ENCODE assay signal across 9 mouse cellular contexts in genomic region chr9:69125787-69126161, GRCm38 (mm10).
DNase-seq lines count a peak whose midpoint lies in the region; ATAC-seq and TF ChIP-seq lines count a peak whose summit lies in the region.
"Had no signal": no experiment of that assay in that cellular context is flagged by ENCODE, and none has a peak within 500 bp of the region (broad histone marks: within the 10 kb centered on the region; RNA-seq: fewer than 3 reads in every experiment).

No protein-coding gene starts in this region.

- DNase-seq in cerebellum, adult 8-10 months, result peak; percentile 46
- DNase-seq in cerebellum, adult 11-12 months, result no peak
- DNase-seq in lung, adult 18-20 months, result no peak
- no peak for DNase-seq in hindbrain, postnatal 0 days (ENCODE audit: low spot score)
- no peak for DNase-seq in embryo, embryonic 10 days (ENCODE audit: low spot score)
- no peak for DNase-seq in urinary bladder, adult 2 months (ENCODE audit: low spot score)

- H3K79me2 ChIP-seq in myocyte (ENCODE audit: control insufficient read depth, insufficient read depth), result no peaks in the 10 kb centered on the region

- H3K4me2 ChIP-seq in lung, embryonic 15.5 days, result peak overlapping the region; percentile 65
- peak overlapping the region; percentile 55 for H3K4me2 ChIP-seq in hindbrain, postnatal 0 days (ENCODE audit: low read depth, low read length)
- H3K4me2 ChIP-seq in myocyte (ENCODE audit: low read depth), result peak overlapping the region; percentile 56

- no peaks in the 10 kb centered on the region for H3K36me3 ChIP-seq in lung, embryonic 15.5 days
- H3K36me3 ChIP-seq in hindbrain, postnatal 0 days (ENCODE audit: insufficient read depth, low read length), result no peaks in the 10 kb centered on the region
- no peaks in the 10 kb centered on the region for H3K36me3 ChIP-seq in myocyte (ENCODE audit: control insufficient read depth, insufficient read depth)

- TF ChIP-seq POLR2A in myocyte (IDR thresholded peaks at IDR 0.05; ENCODE audit: insufficient read length, low read depth), result no peak

- 43% methylated on average over 7 of the region's 7 CpGs for WGBS in lung, embryonic 15.5 days
- 42% methylated on average over 7 of the region's 7 CpGs for WGBS in hindbrain, postnatal 0 days

- H3K27ac ChIP-seq in lung, embryonic 15.5 days, result no peak overlapping the region
- no peak overlapping the region for H3K27ac ChIP-seq in hindbrain, postnatal 0 days
- H3K27ac ChIP-seq: macrophage had no signal

- H3K9me3 ChIP-seq in lung, embryonic 15.5 days, result no peaks in the 10 kb centered on the region
- H3K9me3 ChIP-seq in hindbrain, postnatal 0 days (ENCODE audit: low read length), result no peaks in the 10 kb centered on the region

- no peak for ATAC-seq in lung, embryonic 15.5 days (ENCODE audit: borderline replicate concordance, extremely low read depth, low FRiP score, low TSS enrichment)
- ATAC-seq in hindbrain, postnatal 0 days, result no peak

- TF ChIP-seq CTCF in hindbrain, postnatal 0 days (IDR thresholded peaks at IDR 0.05; ENCODE audit: low read depth), result no peak

- H3K9ac ChIP-seq in lung, embryonic 15.5 days, result no peak overlapping the region
- H3K9ac ChIP-seq in hindbrain, postnatal 0 days (replicated peaks; ENCODE audit: low read length), result no peak overlapping the region

- no peaks in the 10 kb centered on the region for H3K27me3 ChIP-seq in lung, embryonic 15.5 days
- no peaks in the 10 kb centered on the region for H3K27me3 ChIP-seq in hindbrain, postnatal 0 days (ENCODE audit: insufficient read depth, low read length)
- H3K27me3 ChIP-seq in myocyte (ENCODE audit: control insufficient read depth, insufficient read depth, insufficient read length), result peaks cover 5% of the 10 kb centered on the region

- H3K4me3 ChIP-seq in lung, embryonic 15.5 days, result peak overlapping the region; percentile 24
- H3K4me3 ChIP-seq in hindbrain, postnatal 0 days (ENCODE audit: low read length), result peak overlapping the region; percentile 7; the same call in 1 of the 2 replicates
- no peak overlapping the region for H3K4me3 ChIP-seq in myocyte

- H3ac ChIP-seq in myocyte (ENCODE audit: control insufficient read depth, insufficient read length), result no peak overlapping the region

- peaks cover 18% of the 10 kb centered on the region for H3K4me1 ChIP-seq in lung, embryonic 15.5 days
- H3K4me1 ChIP-seq in hindbrain, postnatal 0 days (ENCODE audit: insufficient read depth, low read length), result peaks cover 11% of the 10 kb centered on the region; the same call in 1 of the 2 replicates

TF ChIP-seq in myocyte, 11 proteins besides CTCF, POLR2A, EP300 and RAD21:
- TF ChIP-seq TCF3 (IDR thresholded peaks at IDR 0.05; ENCODE audit: insufficient read length, low read depth), result no peak
- no peak for TF ChIP-seq POLR2AphosphoS2 (IDR thresholded peaks at IDR 0.05; ENCODE audit: insufficient read length, low read depth)
- no peak for TF ChIP-seq E2F4 (IDR thresholded peaks at IDR 0.05; ENCODE audit: insufficient read depth)
TF ChIP-seq in myocyte: peak in this region for 0.
